Mouse (Mus musculus) brain, embryonic 14.5 days (tissue): ENCODE data around the gene Ifnar1.

Experiments
- CTCF ChIP-seq: fragments of 200-500 bp; IDR thresholded peaks from 2 replicates; pipeline ENCODE4 v1.5.1; 2012; ENCODE audit warnings: inconsistent platforms, mild to moderate bottlenecking, moderate library complexity, borderline replicate concordance; ENCODE audit not compliant: insufficient read depth, insufficient read length; ENCODE audit errors: extremely low read depth
- POLR2A ChIP-seq: fragments of 200-500 bp; IDR thresholded peaks from 2 replicates; pipeline ENCODE4 v1.6.1; 2012; ENCODE audit warnings: mild to moderate bottlenecking, inconsistent platforms, borderline replicate concordance; ENCODE audit not compliant: poor library complexity, insufficient read depth, insufficient read length, severe bottlenecking; ENCODE audit errors: extremely low read depth

- no peak for TF ChIP-seq CTCF
- TF ChIP-seq POLR2A: no peak
Measured at GRCm38 (mm10) chr16:91532429-91532828, 47.4 kb downstream of the Ifnar1 start.
